In the genomic region with DNA sequence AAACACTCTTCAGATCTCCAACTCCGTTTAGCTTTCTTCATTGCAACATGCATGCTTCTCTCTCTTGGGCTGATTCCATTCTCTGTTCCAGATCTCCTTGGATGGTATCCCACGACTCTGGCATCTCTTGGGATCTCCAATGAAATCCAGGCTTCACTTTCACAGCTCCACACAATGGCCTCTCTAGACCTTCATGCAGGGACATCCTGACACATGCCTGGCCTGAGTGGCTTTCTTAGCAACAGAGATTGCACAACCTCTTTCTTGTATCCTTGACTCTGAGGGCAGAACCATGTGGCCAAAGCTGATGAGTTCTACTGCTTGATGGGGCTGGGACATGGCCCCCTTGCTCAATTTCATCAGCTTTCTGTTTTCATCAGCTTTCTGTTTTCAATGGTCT, we compare ENCODE assay signal across 19 mouse cellular contexts. TPM values are rescaled to one million over a fixed set of nuclear protein-coding genes. Genes with fewer than 3 reads are reported as not detected.
"Had no signal": no experiment of that assay in that cellular context is flagged by ENCODE, and none has a peak within 500 bp of the region (broad histone marks: within the 10 kb centered on the region; RNA-seq: fewer than 3 reads in every experiment).

No protein-coding gene starts in this region.

- H3K27me3 ChIP-seq: limb, embryonic 12.5 days; liver, embryonic 13.5 days; lung, embryonic 15.5 days; midbrain, embryonic 15.5 days; neural tube, embryonic 12.5 days had no signal

- ATAC-seq: liver, postnatal 0 days; midbrain, embryonic 15.5 days had no signal

- H3K9me3 ChIP-seq: limb, embryonic 12.5 days; liver, embryonic 13.5 days; lung, embryonic 15.5 days; megakaryocyte, embryonic 14.5 days; midbrain, embryonic 15.5 days; neural tube, embryonic 12.5 days had no signal

- H3K9ac ChIP-seq: limb, embryonic 12.5 days; liver, embryonic 13.5 days; liver, postnatal 0 days; lung, embryonic 15.5 days; midbrain, embryonic 15.5 days; neural tube, embryonic 12.5 days had no signal

- DNase-seq: kidney, postnatal 4 days; liver; liver, embryonic 13.5 days; liver, postnatal 0 days; lung, postnatal 14 days; spleen, adult 18-20 months; thymus, adult 18-20 months; thymus, postnatal 14 days had no signal

- H3K27ac ChIP-seq: layer of hippocampus, adult 2 months; limb, embryonic 12.5 days; liver, embryonic 13.5 days; lung, embryonic 15.5 days; macrophage; midbrain, embryonic 15.5 days; neural tube, embryonic 12.5 days had no signal

- H3K4me2 ChIP-seq: limb, embryonic 12.5 days; liver, embryonic 13.5 days; lung, embryonic 15.5 days; midbrain, embryonic 11.5 days; midbrain, embryonic 15.5 days; neural tube, embryonic 12.5 days had no signal

- H3K4me1 ChIP-seq: limb, embryonic 12.5 days; liver, embryonic 13.5 days; lung, embryonic 15.5 days; megakaryocyte, embryonic 14.5 days; midbrain, embryonic 15.5 days; neural tube, embryonic 12.5 days had no signal

- H3K4me3 ChIP-seq: layer of hippocampus, adult 2 months; limb, embryonic 12.5 days; liver, embryonic 13.5 days; lung, embryonic 15.5 days; megakaryocyte, embryonic 14.5 days; midbrain, embryonic 15.5 days; neural tube, embryonic 12.5 days had no signal

- H3K36me3 ChIP-seq: limb, embryonic 12.5 days; liver, embryonic 13.5 days; lung, embryonic 15.5 days; midbrain, embryonic 15.5 days; neural tube, embryonic 12.5 days had no signal

RNA-seq across cellular contexts. Expression of gene Rxfp1, which starts 35.0 kb away (rescaled TPM):
- total RNA-seq: monocyte, adult 5-6 weeks; neutrophil, adult 5-6 weeks had no signal
- polyA plus RNA-seq: liver, embryonic 13.5 days; macrophage; midbrain, embryonic 11.5 days; stomach, embryonic 14.5 days had no signal
